11 mouse cellular contexts compared by ENCODE assay signal in genomic region chr2:156353265-156353692, GRCm38 (mm10). TPM values are rescaled to one million over a fixed set of nuclear protein-coding genes. Genes with fewer than 3 reads are reported as not detected.
DNase-seq lines count a peak whose midpoint lies in the region; ATAC-seq and TF ChIP-seq lines count a peak whose summit lies in the region.
"Had no signal": no experiment of that assay in that cellular context is flagged by ENCODE, and none has a peak within 500 bp of the region (broad histone marks: within the 10 kb centered on the region; RNA-seq: fewer than 3 reads in every experiment).

No protein-coding gene starts in this region.

- peak; percentile 44 for DNase-seq in kidney, adult 2 months
- peak; percentile 94 for DNase-seq in adipocyte (ENCODE audit: low spot score)
- peak; percentile 16 for DNase-seq in gastrocnemius, adult 18-20 months (ENCODE audit: low spot score)
- DNase-seq in kidney, postnatal 10 days = peak; percentile 60
- no peak for DNase-seq in c-Kit-positive CD71-positive TER-119-positive erythroid progenitor cells, embryonic 14.5 days (ENCODE audit: low spot score)
- DNase-seq in spleen, adult 18-20 months = no peak
- no peak for DNase-seq in layer of hippocampus, adult 9-10 months (ENCODE audit: low spot score)

- H3K9ac ChIP-seq in kidney, embryonic 15.5 days = no peak overlapping the region
- H3K9ac ChIP-seq: embryonic facial prominence, embryonic 15.5 days; midbrain, embryonic 12.5 days had no signal

- no peak for TF ChIP-seq POLR2A in kidney, adult 2 months (IDR thresholded peaks at IDR 0.05; ENCODE audit: low read depth, low read length)

- no peak overlapping the region for H3K4me2 ChIP-seq in kidney, embryonic 15.5 days
- H3K4me2 ChIP-seq: embryonic facial prominence, embryonic 15.5 days; midbrain, embryonic 12.5 days had no signal

- no peak overlapping the region for H3K4me3 ChIP-seq in kidney, adult 2 months (ENCODE audit: insufficient read depth, low read depth, low read length)
- H3K4me3 ChIP-seq in kidney, embryonic 15.5 days (replicated peaks) = no peak overlapping the region
- H3K4me3 ChIP-seq: embryonic facial prominence, embryonic 15.5 days; midbrain, embryonic 12.5 days had no signal

- H3K27ac ChIP-seq in kidney, adult 2 months (ENCODE audit: insufficient read depth, low read depth, low read length) = no peak overlapping the region
- no peak overlapping the region for H3K27ac ChIP-seq in kidney, embryonic 15.5 days
- H3K27ac ChIP-seq: embryonic facial prominence, embryonic 15.5 days; midbrain, embryonic 12.5 days had no signal

- H3K9me3 ChIP-seq in kidney, embryonic 15.5 days (replicated peaks) = no peaks in the 10 kb centered on the region
- H3K9me3 ChIP-seq: embryonic facial prominence, embryonic 15.5 days; midbrain, embryonic 12.5 days had no signal

- no peaks in the 10 kb centered on the region for H3K4me1 ChIP-seq in kidney, adult 2 months (ENCODE audit: control insufficient read depth, insufficient read depth, low read length)
- peaks cover 10% of the 10 kb centered on the region for H3K4me1 ChIP-seq in kidney, embryonic 15.5 days
- H3K4me1 ChIP-seq: embryonic facial prominence, embryonic 15.5 days had no signal

- ATAC-seq in kidney, embryonic 15.5 days (replicated peaks; ENCODE audit: low FRiP score) = no peak
- ATAC-seq: intestine, postnatal 0 days had no signal

- no peak for TF ChIP-seq CTCF in kidney, adult 2 months (conservative IDR thresholded peaks at IDR 0.05; ENCODE audit: insufficient read depth, insufficient read length, low read depth, low read length)

- no peaks in the 10 kb centered on the region for H3K27me3 ChIP-seq in kidney, adult 2 months (replicated peaks; ENCODE audit: control insufficient read depth, insufficient read depth, low read length)
- no peaks in the 10 kb centered on the region for H3K27me3 ChIP-seq in kidney, embryonic 15.5 days
- H3K27me3 ChIP-seq: embryonic facial prominence, embryonic 15.5 days; midbrain, embryonic 12.5 days had no signal

- WGBS in kidney, adult 2 months = 50% methylated on average over 7 of the region's 7 CpGs
- WGBS in kidney, embryonic 15.5 days = 33% methylated on average over 7 of the region's 7 CpGs

- no peaks in the 10 kb centered on the region for H3K36me3 ChIP-seq in kidney, adult 2 months (ENCODE audit: control insufficient read depth, insufficient read depth, low read length)
- H3K36me3 ChIP-seq in kidney, embryonic 15.5 days = no peaks in the 10 kb centered on the region
- H3K36me3 ChIP-seq: embryonic facial prominence, embryonic 15.5 days; midbrain, embryonic 12.5 days had no signal

RNA-seq across cellular contexts. Expression of gene Scand1, which starts 40.8 kb away (rescaled TPM):
- 154 and 230 TPM in 2 replicates for polyA plus RNA-seq in kidney, adult 2 months (2012; rRNA removed)
- polyA plus RNA-seq in kidney, embryonic 15.5 days (2015; fragmentation: Nextera tagmentation; extraction: Ambion mirVana) = 68.7 and 71.1 TPM in 2 replicates
- total RNA-seq in gastrocnemius, adult 18-20 months (2021) = 10 to 100 TPM; 64.7 to 64.8 TPM

RNA-seq across cellular contexts. Expression of gene Cnbd2, which starts 41.2 kb away (rescaled TPM):
- polyA plus RNA-seq in kidney, adult 2 months (2012; rRNA removed) = 2.5 and 2.8 TPM in 2 replicates
- polyA plus RNA-seq in kidney, embryonic 15.5 days (2015; fragmentation: Nextera tagmentation; extraction: Ambion mirVana) = 6.3 TPM in 2 replicates
- total RNA-seq in gastrocnemius, adult 18-20 months (2021) = 1 to 10 TPM in 1 of 2 experiments, under 1 TPM in 1; 0.89 to 1.0 TPM

Comparison
In these comparisons a context has a peak if more than half of its experiments do, and no peak if none do; other contexts are left out.
1. DNase-seq: peak in kidney, adult 2 months (single experiment), adipocyte (single experiment), gastrocnemius, adult 18-20 months (single experiment) and kidney, postnatal 10 days (single experiment); none in c-Kit-positive CD71-positive TER-119-positive erythroid progenitor cells, embryonic 14.5 days (single experiment), spleen, adult 18-20 months (0 of 2) and layer of hippocampus, adult 9-10 months (single experiment).